Comparison of ENCODE assay signal across 15 mouse cellular contexts in genomic region chr5:140384462-140384861, GRCm38 (mm10). TPM values are rescaled to one million over a fixed set of nuclear protein-coding genes. Genes with fewer than 3 reads are reported as not detected.
DNase-seq lines count a peak whose midpoint lies in the region; ATAC-seq and TF ChIP-seq lines count a peak whose summit lies in the region.
"Had no signal": no experiment of that assay in that cellular context is flagged by ENCODE, and none has a peak within 500 bp of the region (broad histone marks: within the 10 kb centered on the region; RNA-seq: fewer than 3 reads in every experiment).

No protein-coding gene starts in this region.

- peaks cover 41% of the 10 kb centered on the region for H3K4me1 ChIP-seq in heart, embryonic 12.5 days (replicated peaks)
- peaks cover 6% of the 10 kb centered on the region for H3K4me1 ChIP-seq in heart, adult 2 months (ENCODE audit: control insufficient read depth, insufficient read depth, low read length)
- peaks cover 11 to 21% of the 10 kb centered on the region in 2 experiments for H3K4me1 ChIP-seq in liver, embryonic 14.5 days (replicated peaks; ENCODE audit: control insufficient read depth in 2 of 2, insufficient read depth in 2 of 2, low read length in 1 of 2)
- H3K4me1 ChIP-seq in liver, embryonic 12.5 days = peaks cover 59% of the 10 kb centered on the region
- H3K4me1 ChIP-seq in limb, embryonic 15.5 days = peaks cover 24% of the 10 kb centered on the region

- no peaks in the 10 kb centered on the region for H3K27me3 ChIP-seq in heart, embryonic 12.5 days (replicated peaks)
- no peaks in the 10 kb centered on the region for H3K27me3 ChIP-seq in heart, adult 2 months (ENCODE audit: control insufficient read depth, insufficient read depth, low read length)
- H3K27me3 ChIP-seq in liver, embryonic 14.5 days (ENCODE audit: control insufficient read depth, insufficient read depth, low read length) = no peaks in the 10 kb centered on the region
- no peaks in the 10 kb centered on the region for H3K27me3 ChIP-seq in liver, embryonic 12.5 days (replicated peaks)
- no peaks in the 10 kb centered on the region for H3K27me3 ChIP-seq in limb, embryonic 15.5 days

- WGBS in heart, embryonic 12.5 days = 83% methylated on average over 1 of the region's 1 CpGs
- WGBS in heart, adult 2 months = 94% methylated on average over 1 of the region's 1 CpGs
- 66% methylated on average over 1 of the region's 1 CpGs for WGBS in liver, embryonic 14.5 days (ENCODE audit: insufficient replicate concordance)
- 71% methylated on average over 1 of the region's 1 CpGs for WGBS in liver, embryonic 12.5 days (ENCODE audit: insufficient replicate concordance)
- 97% methylated on average over 1 of the region's 1 CpGs for WGBS in limb, embryonic 15.5 days

- no peak for TF ChIP-seq CTCF in heart, adult 2 months (IDR thresholded peaks at IDR 0.05)
- 0 out of 2 replicates have a peak, but pooled peaks have one; percentile 10 for TF ChIP-seq CTCF in liver, embryonic 14.5 days (IDR thresholded peaks at IDR 0.05; ENCODE audit: low read depth)

- no peak for DNase-seq in heart, adult 2 months
- no peak for DNase-seq in liver, embryonic 14.5 days (ENCODE audit: low read depth in 3 of 3, low spot score in 3 of 3)
- DNase-seq in c-Kit-positive CD71-positive TER-119-negative erythroid progenitor cells, embryonic 14.5 days (ENCODE audit: low read depth) = peak; percentile 41
- DNase-seq in adrenal gland, adult (ENCODE audit: inconsistent age in 2 of 2, low spot score in 1 of 2) = no peak
- no peak for DNase-seq in adrenal gland, adult 8-10 months
- DNase-seq: cerebellum, postnatal 14 days; gastrocnemius, postnatal 14 days; kidney, postnatal 25 days; right cerebral cortex, postnatal 25 days; thymus, postnatal 14 days had no signal

- TF ChIP-seq EP300 in heart, adult 2 months (IDR thresholded peaks at IDR 0.05; ENCODE audit: insufficient read depth, low read depth, low read length) = no peak
- no peak for TF ChIP-seq EP300 in liver, embryonic 14.5 days (IDR thresholded peaks at IDR 0.05; ENCODE audit: low read depth)

- no peak overlapping the region for H3K4me2 ChIP-seq in heart, embryonic 12.5 days
- H3K4me2 ChIP-seq in liver, embryonic 14.5 days (ENCODE audit: low read depth) = no peak overlapping the region
- no peak overlapping the region for H3K4me2 ChIP-seq in liver, embryonic 12.5 days
- H3K4me2 ChIP-seq in limb, embryonic 15.5 days = no peak overlapping the region
- H3K4me2 ChIP-seq: hindbrain, embryonic 14.5 days; liver, embryonic 11.5 days had no signal

- H3K36me3 ChIP-seq in heart, embryonic 12.5 days = no peaks in the 10 kb centered on the region
- H3K36me3 ChIP-seq in heart, adult 2 months (ENCODE audit: control insufficient read depth, insufficient read depth, low read length) = no peaks in the 10 kb centered on the region
- no peaks in the 10 kb centered on the region for H3K36me3 ChIP-seq in liver, embryonic 14.5 days (replicated peaks; ENCODE audit: control insufficient read depth, insufficient read depth, low read depth)
- H3K36me3 ChIP-seq in liver, embryonic 12.5 days = 0 out of 2 replicates have a peak, but pooled peaks cover 4% of the 10 kb centered on the region
- H3K36me3 ChIP-seq in limb, embryonic 15.5 days = no peaks in the 10 kb centered on the region

- intact Hi-C loops in heart, adult 2 months (cut with DNase I) = no loop called here

- no peak for ATAC-seq in heart, embryonic 12.5 days (ENCODE audit: insufficient number of reproducible peaks, low FRiP score)
- ATAC-seq in liver, embryonic 14.5 days (ENCODE audit: insufficient read depth) = no peak
- ATAC-seq in liver, embryonic 12.5 days = no peak
- ATAC-seq in limb, embryonic 15.5 days (ENCODE audit: insufficient number of reproducible peaks, low FRiP score, low TSS enrichment, low read depth) = no peak

- peaks cover 1% of the 10 kb centered on the region for H3K79me2 ChIP-seq in heart, adult 2 months (replicated peaks; ENCODE audit: control insufficient read depth, insufficient read depth, low read length)

- no peak overlapping the region for H3K4me3 ChIP-seq in heart, embryonic 12.5 days
- no peak overlapping the region for H3K4me3 ChIP-seq in heart, adult 2 months
- no peak overlapping the region for H3K4me3 ChIP-seq in liver, embryonic 14.5 days (ENCODE audit: insufficient read depth in 1 of 2, low read depth in 2 of 2, low read length in 2 of 2)
- H3K4me3 ChIP-seq in liver, embryonic 12.5 days = no peak overlapping the region
- no peak overlapping the region for H3K4me3 ChIP-seq in limb, embryonic 15.5 days

- H3K9me3 ChIP-seq in heart, embryonic 12.5 days (replicated peaks) = no peaks in the 10 kb centered on the region
- H3K9me3 ChIP-seq in liver, embryonic 14.5 days (ENCODE audit: control insufficient read depth, low read length) = no peaks in the 10 kb centered on the region
- H3K9me3 ChIP-seq in liver, embryonic 12.5 days (replicated peaks) = no peaks in the 10 kb centered on the region
- no peaks in the 10 kb centered on the region for H3K9me3 ChIP-seq in limb, embryonic 15.5 days

- H3K27ac ChIP-seq in heart, embryonic 12.5 days (ENCODE audit: poor library complexity, severe bottlenecking) = peak overlapping the region; percentile 76; the same call in 1 of the 2 replicates
- no peak overlapping the region for H3K27ac ChIP-seq in heart, adult 2 months
- H3K27ac ChIP-seq in liver, embryonic 14.5 days = no peak overlapping the region
- no peak overlapping the region for H3K27ac ChIP-seq in liver, embryonic 12.5 days
- H3K27ac ChIP-seq in limb, embryonic 15.5 days = peak overlapping the region; percentile 47; the same call in 1 of the 2 replicates
- H3K27ac ChIP-seq: hindbrain, embryonic 14.5 days had no signal

- no peak overlapping the region for H3K9ac ChIP-seq in heart, embryonic 12.5 days
- H3K9ac ChIP-seq in heart, adult 2 months (ENCODE audit: low read depth, low read length) = no peak overlapping the region
- no peak overlapping the region for H3K9ac ChIP-seq in liver, embryonic 14.5 days (replicated peaks)
- no peak overlapping the region for H3K9ac ChIP-seq in liver, embryonic 12.5 days
- H3K9ac ChIP-seq in limb, embryonic 15.5 days = no peak overlapping the region
- H3K9ac ChIP-seq: hindbrain, embryonic 14.5 days had no signal

- TF ChIP-seq POLR2A in heart, adult 2 months (IDR thresholded peaks at IDR 0.05; ENCODE audit: insufficient read depth, low read depth, low read length) = no peak

RNA-seq across cellular contexts. Expression of gene Snx8, which starts 4.6 kb away (rescaled TPM):
- polyA plus RNA-seq in heart, embryonic 12.5 days (2016; fragmentation: Nextera tagmentation; extraction: Ambion mirVana) = 15.2 and 16.5 TPM in 2 replicates
- 10 to 100 TPM; 12.0 to 15.8 TPM for total RNA-seq in heart, adult 2 months (2021)
- 8.9 and 10.5 TPM in 2 replicates for polyA plus RNA-seq in heart, adult 2 months (2012; rRNA removed)
- polyA plus RNA-seq in liver, embryonic 14.5 days (2012; rRNA removed) = 6.6 TPM in 2 replicates
- 4.1 and 4.9 TPM in 2 replicates for polyA plus RNA-seq in liver, embryonic 14.5 days (2014; fragmentation: Nextera tagmentation; extraction: Ambion mirVana)
- polyA plus RNA-seq in liver, embryonic 12.5 days (2016; fragmentation: Nextera tagmentation; extraction: Ambion mirVana) = 11.9 and 14.0 TPM in 2 replicates
- 23.8 and 24.8 TPM in 2 replicates for polyA plus RNA-seq in limb, embryonic 15.5 days (2015; fragmentation: Nextera tagmentation; extraction: Ambion mirVana)
- total RNA-seq in adrenal gland, adult 8-10 months (2022) = 10 to 100 TPM; 14.8 to 21.0 (median 18.5) TPM

RNA-seq across cellular contexts. Expression of gene Eif3b, which starts 34.7 kb away (rescaled TPM):
- 128 and 138 TPM in 2 replicates for polyA plus RNA-seq in heart, embryonic 12.5 days (2016; fragmentation: Nextera tagmentation; extraction: Ambion mirVana)
- 10 to 100 TPM; 86.9 to 95.2 TPM for total RNA-seq in heart, adult 2 months (2021)
- polyA plus RNA-seq in heart, adult 2 months (2012; rRNA removed) = 49.0 and 59.8 TPM in 2 replicates
- polyA plus RNA-seq in liver, embryonic 14.5 days (2012; rRNA removed) = 50.9 and 86.8 TPM in 2 replicates
- polyA plus RNA-seq in liver, embryonic 14.5 days (2014; fragmentation: Nextera tagmentation; extraction: Ambion mirVana) = 85.2 and 99.6 TPM in 2 replicates
- polyA plus RNA-seq in liver, embryonic 12.5 days (2016; fragmentation: Nextera tagmentation; extraction: Ambion mirVana) = 217 and 229 TPM in 2 replicates
- 94.2 and 104 TPM in 2 replicates for polyA plus RNA-seq in limb, embryonic 15.5 days (2015; fragmentation: Nextera tagmentation; extraction: Ambion mirVana)
- total RNA-seq in adrenal gland, adult 8-10 months (2022) = 100 to 1,000 TPM; 162 to 201 (median 183) TPM

RNA-seq across cellular contexts. Expression of gene Mrm2, which starts 52.8 kb away (rescaled TPM):
- polyA plus RNA-seq in heart, embryonic 12.5 days (2016; fragmentation: Nextera tagmentation; extraction: Ambion mirVana) = 12.8 and 15.2 TPM in 2 replicates
- 10 to 100 TPM; 11.0 to 12.5 TPM for total RNA-seq in heart, adult 2 months (2021)
- polyA plus RNA-seq in heart, adult 2 months (2012; rRNA removed) = 10.9 and 15.2 TPM in 2 replicates
- 5.0 and 6.6 TPM in 2 replicates for polyA plus RNA-seq in liver, embryonic 14.5 days (2012; rRNA removed)
- polyA plus RNA-seq in liver, embryonic 14.5 days (2014; fragmentation: Nextera tagmentation; extraction: Ambion mirVana) = 9.5 and 10.7 TPM in 2 replicates
- polyA plus RNA-seq in liver, embryonic 12.5 days (2016; fragmentation: Nextera tagmentation; extraction: Ambion mirVana) = 12.0 and 14.7 TPM in 2 replicates
- 19.6 and 20.2 TPM in 2 replicates for polyA plus RNA-seq in limb, embryonic 15.5 days (2015; fragmentation: Nextera tagmentation; extraction: Ambion mirVana)
- total RNA-seq in adrenal gland, adult 8-10 months (2022) = 10 to 100 TPM; 18.8 to 22.4 (median 21.2) TPM

Comparison
In these comparisons a context has a peak if more than half of its experiments do, and no peak if none do; other contexts are left out.
1. H3K27ac ChIP-seq: peak in heart, embryonic 12.5 days (single experiment) and limb, embryonic 15.5 days (single experiment); none in heart, adult 2 months (single experiment), liver, embryonic 14.5 days (single experiment) and liver, embryonic 12.5 days (single experiment).